Mouse (Mus musculus) kidney, postnatal 25 days (tissue): ENCODE measurements around the gene Mical1.
A peak's percentile ranks its signal among the peaks of the same experiment; 100 is the strongest.

ENCODE experiments used
- DNase-seq, 2 experiments: peaks; one replicate each; pipeline ENCODE4 v3.0.0; 2021; ENCODE audit warnings: mixed read lengths in 2 of 2

Gene Mical1

GRCm38 (mm10) chr10:41476171-41477017 lies at the start of gene Mical1:
Gene Mical1 (plus strand): TSS chr10:41476314.
- DNase-seq = peak; percentile 54 to 72

DNA sequence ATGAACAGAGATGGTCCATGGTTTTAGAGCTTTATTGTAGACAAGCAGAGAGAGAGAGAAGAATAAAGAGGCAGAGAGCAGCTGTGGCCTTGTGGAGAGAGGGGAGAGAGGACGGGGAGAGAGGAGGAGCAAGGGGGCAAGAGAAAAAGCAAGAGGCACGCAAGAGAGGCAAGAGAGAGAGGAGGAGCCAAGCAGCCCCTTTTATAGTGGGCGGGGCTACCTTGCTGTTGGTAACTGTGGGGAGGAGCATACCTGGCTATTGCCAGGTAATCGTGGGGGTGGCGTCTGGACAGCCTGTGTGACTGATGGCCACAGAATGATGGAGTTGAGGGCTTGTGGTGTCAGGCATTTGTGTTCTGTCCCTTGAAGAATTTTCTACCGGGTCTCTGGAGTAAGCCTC lies 49.7 kb upstream of the Mical1 start:
- no peak for DNase-seq

GRCm38 (mm10) chr10:41434624-41435023 lies 41.5 kb upstream of the Mical1 start:
- peak; percentile 73 to 85 for DNase-seq

DNA sequence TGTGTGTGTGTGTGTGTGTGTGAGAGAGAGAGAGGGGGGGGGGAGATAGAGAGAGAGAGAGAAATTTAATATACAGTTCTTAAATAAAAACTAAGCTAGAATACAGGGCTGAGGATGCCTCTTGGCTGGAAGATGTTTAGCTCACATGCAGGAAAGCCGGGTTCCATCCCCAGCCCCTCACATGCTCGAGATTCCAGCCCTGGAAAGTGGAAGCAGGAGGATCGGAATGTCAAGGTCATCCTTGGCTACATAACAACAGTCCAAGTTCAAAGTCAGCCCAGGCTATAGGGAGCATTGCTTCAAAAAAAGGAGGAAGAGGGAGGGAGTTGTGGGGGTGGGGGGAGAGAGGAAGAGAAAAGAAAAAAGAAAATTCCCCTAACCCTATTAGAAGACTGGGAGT lies 41.0 kb upstream of the Mical1 start:
- no peak for DNase-seq

- no peak for DNase-seq
Observed at GRCm38 (mm10) chr10:41448216-41448615, 27.9 kb upstream of the Mical1 start.

GRCm38 (mm10) chr10:41449684-41450083 lies 26.4 kb upstream of the Mical1 start:
- peak; percentile 46 to 60 for DNase-seq

- DNase-seq = peak; percentile 97 to 98
Observed at GRCm38 (mm10) chr10:41450137-41450670, 25.9 kb upstream of the Mical1 start, which contains the start of gene Zbtb24. Gene Zbtb24 (plus strand): TSS chr10:41450383.

DNA sequence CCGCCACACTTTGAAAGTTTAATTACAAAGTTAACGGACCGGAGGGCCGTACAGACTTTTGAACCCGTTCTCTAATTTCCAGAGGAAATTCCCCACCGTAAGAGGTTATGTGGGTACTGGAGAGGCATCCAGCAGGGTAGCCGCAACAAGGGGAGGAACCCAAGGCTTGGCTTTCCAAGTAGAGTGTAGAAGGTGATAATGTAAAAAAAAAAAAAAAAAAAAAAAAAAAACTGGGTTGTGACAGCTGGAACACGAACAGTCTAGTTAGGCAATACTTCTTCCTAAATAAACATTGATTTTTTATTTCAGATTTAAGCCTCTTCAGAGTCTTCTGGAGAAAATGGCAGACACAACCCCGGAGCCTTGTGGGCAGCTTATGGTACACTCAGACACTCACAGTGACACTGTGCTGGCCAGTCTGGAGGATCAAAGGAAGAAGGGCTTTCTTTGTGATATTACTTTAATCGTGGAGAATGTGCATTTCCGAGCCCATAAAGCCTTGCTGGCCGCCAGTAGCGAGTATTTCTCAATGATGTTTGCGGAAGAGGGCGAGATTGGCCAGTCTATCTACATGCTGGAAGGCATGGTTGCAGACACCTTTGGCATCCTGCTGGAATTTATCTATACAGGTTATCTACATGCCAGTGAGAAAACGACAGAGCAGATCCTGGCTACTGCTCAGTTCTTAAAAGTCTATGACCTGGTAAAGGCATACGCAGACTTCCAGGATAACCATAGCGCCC lies 25.2 kb upstream of the Mical1 start:
- no peak for DNase-seq

DNA sequence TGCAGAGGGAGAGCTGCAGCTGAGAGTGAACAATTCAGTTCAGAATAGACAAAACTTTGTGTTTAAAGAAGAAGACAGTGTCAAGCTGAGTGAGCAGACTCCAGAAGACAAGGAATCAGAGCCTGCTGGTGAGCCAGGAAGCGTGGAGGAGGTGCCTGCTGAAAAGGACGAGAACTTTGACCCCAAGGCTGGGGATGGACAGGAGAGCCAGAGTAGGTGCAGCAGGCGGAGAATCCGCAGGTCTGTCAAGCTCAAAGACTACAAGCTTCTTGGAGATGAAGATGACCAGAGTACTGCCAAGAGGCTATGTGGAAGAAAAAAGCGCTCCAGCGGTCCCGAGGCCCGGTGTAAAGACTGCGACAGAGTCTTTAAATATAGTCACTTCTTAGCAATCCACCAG lies 24.5 kb upstream of the Mical1 start:
- peak; percentile 70 to 86 for DNase-seq

GRCm38 (mm10) chr10:41452791-41453190 lies 23.3 kb upstream of the Mical1 start:
- DNase-seq = no peak

- DNase-seq = no peak
Observed at GRCm38 (mm10) chr10:41459990-41460389, 16.1 kb upstream of the Mical1 start.

- DNase-seq = no peak
Observed at GRCm38 (mm10) chr10:41460501-41460900, 15.6 kb upstream of the Mical1 start.

DNA sequence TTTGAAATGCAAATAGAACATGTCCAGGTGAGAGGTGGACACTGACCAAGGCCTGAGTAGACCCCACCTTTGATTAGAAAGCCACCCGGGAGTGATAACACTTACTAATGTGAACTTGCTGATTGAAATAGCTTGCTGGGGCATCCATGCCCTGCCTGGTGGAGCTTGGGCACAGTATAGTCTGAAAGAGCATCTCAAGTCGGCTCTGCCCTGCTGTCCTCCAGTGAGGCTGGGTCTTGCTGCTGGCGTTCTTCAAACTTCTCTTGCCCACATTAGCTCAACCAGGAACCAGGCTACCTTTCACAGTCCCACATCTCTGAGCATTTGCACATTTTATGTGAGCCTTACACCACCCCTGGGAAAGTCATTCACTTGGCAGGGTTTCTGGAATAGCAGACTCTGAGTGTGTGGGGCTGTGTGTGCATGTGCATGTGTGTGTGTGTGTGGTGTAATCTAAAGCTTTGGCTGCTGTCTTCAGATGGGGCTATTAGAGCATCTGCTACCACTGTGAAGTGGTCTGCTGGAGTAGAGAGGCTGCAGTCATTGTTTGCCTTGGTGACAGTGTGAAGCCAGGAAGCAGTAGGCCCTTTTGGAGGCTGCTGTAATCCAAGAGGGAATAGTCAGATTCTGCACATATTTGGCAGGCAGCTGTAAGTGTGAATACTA lies 14.9 kb upstream of the Mical1 start:
- DNase-seq = no peak

GRCm38 (mm10) chr10:41464401-41464955 lies 11.6 kb upstream of the Mical1 start:
- no peak for DNase-seq

DNA sequence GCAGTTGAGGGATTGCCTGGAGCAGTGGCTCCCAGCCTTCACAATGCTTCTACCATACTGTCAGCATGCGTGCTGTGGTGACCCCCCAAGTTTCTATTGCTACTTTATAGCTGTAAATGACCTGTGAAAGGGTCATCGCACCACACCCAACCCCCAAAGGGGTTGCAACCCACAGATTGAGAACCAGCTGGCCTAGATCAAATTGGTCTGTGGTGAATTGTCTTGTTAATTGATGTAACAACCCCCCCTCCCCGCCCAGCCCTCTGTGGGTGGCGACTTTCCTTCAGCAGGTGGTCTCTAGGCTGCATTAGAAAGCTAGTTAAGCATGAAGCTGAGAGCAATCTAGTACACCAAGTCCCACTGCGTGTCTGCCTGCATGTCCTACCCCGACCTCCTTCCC lies 8.8 kb upstream of the Mical1 start:
- no peak for DNase-seq

DNA sequence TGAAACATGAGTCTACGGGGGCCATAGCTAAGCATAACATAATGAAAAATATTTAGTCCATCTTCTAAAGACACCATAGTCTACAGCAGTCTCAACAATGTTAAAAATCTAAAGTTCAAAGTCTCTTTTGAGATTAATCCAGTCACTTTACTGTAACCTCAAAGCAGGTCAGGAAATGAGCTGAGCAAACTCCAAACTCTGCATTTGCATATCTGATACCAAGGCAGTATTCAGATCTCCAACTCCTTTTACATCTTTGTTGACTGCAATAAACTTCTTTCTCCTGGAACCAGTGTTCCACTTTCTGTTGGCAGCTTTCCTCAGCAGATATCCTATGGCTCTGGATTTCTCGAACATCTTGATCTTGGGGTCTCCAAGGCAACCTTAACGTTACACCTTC lies 5.4 kb upstream of the Mical1 start:
- no peak for DNase-seq

GRCm38 (mm10) chr10:41472534-41472933 lies 3.6 kb upstream of the Mical1 start:
- no peak for DNase-seq

- DNase-seq = no peak
Observed at GRCm38 (mm10) chr10:41472962-41473481, 3.1 kb upstream of the Mical1 start.

DNA sequence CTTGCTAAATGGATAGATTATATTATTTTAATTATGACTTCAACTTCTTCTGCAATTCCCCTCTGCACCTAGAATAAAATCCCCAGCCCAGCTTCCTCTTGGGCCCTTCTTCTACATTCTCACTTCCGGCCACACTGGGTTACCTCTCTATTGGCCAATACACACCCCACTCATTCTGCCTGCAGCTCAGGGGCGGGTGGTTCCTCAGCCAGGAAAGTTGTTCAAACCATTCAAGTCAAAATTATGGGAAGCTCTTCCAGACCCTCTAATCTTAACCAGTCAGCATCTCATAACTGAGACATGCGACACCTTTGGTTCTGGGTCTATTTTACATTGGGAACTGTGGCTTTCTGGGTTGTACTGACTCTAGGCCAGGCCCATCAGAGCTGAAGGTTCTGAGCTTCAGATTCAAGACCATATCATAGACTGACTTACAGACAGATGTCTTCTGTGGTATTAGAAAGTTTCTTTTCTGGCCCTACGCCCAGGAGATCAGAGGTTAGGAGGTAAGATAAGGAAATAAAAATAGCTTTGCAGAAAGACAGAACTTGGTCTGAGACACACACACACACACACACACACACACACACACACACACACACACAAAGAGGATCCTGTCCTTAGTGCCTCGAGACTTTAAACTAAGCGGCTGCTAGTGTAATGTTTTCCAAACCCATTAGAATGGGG lies 2.2 kb upstream of the Mical1 start:
- peak in 1 of 2 experiments; percentile 28 for DNase-seq

DNA sequence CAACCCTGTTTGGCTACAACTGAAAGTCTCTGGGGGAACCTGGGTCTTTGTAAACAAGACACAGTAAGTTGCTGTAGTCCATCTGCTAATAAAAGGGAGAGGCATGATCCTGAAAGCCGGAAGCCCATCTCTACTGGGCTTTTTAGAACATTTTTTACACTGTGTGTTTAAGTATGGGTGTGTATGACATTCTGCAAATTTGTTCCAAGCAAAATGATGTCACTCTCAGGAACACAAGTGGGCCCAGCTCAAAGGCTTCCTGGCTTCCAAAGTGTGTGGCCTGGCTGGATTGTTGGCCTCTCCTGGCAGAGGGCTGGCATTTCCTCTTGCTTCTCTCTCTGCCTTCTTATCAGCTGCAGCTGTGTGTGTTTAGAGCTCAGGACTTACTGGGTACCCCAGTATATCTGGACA lies 1.1 kb upstream of the Mical1 start:
- no peak for DNase-seq

- no peak for DNase-seq
Observed at GRCm38 (mm10) chr10:41477018-41477277, 834 bp downstream of the Mical1 start.
